ENCODE assay signal across 12 mouse cellular contexts in genomic region chr3:55661678-55662445, GRCm38 (mm10).
DNase-seq lines count a peak whose midpoint lies in the region; ATAC-seq and TF ChIP-seq lines count a peak whose summit lies in the region.
"Had no signal": no experiment of that assay in that cellular context is flagged by ENCODE, and none has a peak within 500 bp of the region (broad histone marks: within the 10 kb centered on the region; RNA-seq: fewer than 3 reads in every experiment).

No protein-coding gene starts in this region.

- TF ChIP-seq CTCF in stomach, postnatal 0 days (IDR thresholded peaks at IDR 0.05; ENCODE audit: low read depth) = no peak

- 59% methylated on average over 9 of the region's 9 CpGs for WGBS in embryonic facial prominence, embryonic 11.5 days
- WGBS in stomach, postnatal 0 days = 37% methylated on average over 9 of the region's 9 CpGs

- no peak overlapping the region for H3K4me2 ChIP-seq in embryonic facial prominence, embryonic 11.5 days (ENCODE audit: low read depth, low read length)
- H3K4me2 ChIP-seq in stomach, postnatal 0 days (replicated peaks; ENCODE audit: low read depth) = no peak overlapping the region

- intact Hi-C loops in gastrocnemius, postnatal 14 days (cut with DNase I; ENCODE audit: low total_unique reads) = no loop called here

- peak; percentile 17 for DNase-seq in gastrocnemius, postnatal 14 days
- no peak for DNase-seq in gastrocnemius, adult 8-10 months (ENCODE audit: low spot score in 2 of 2)
- peak; percentile 9 for DNase-seq in ovary, postnatal 14 days (ENCODE audit: low spot score)
- no peak for DNase-seq in ovary, postnatal 10 days (ENCODE audit: low spot score)
- peak; percentile 55 for DNase-seq in embryonic facial prominence, embryonic 11.5 days (ENCODE audit: low spot score)
- peak; percentile 59 for DNase-seq in stomach, postnatal 0 days (ENCODE audit: low spot score)
- DNase-seq: adrenal gland, adult 8-10 months; cerebellum, adult 8-10 months; heart, adult 11 months had no signal

- H3K9ac ChIP-seq in embryonic facial prominence, embryonic 11.5 days (replicated peaks; ENCODE audit: low read length) = no peak overlapping the region
- no peak overlapping the region for H3K9ac ChIP-seq in stomach, postnatal 0 days (ENCODE audit: low read length)

- ATAC-seq in embryonic facial prominence, embryonic 11.5 days (replicated peaks; ENCODE audit: insufficient number of reproducible peaks, low FRiP score, low TSS enrichment, low read depth) = no peak
- no peak for ATAC-seq in stomach, postnatal 0 days (ENCODE audit: low FRiP score, low TSS enrichment)
- no peak for ATAC-seq in inflammation-experienced regulatory T-cells, adult 6 months

- no peaks in the 10 kb centered on the region for H3K9me3 ChIP-seq in embryonic facial prominence, embryonic 11.5 days (replicated peaks; ENCODE audit: control insufficient read depth, low read length)
- no peaks in the 10 kb centered on the region for H3K9me3 ChIP-seq in stomach, postnatal 0 days (ENCODE audit: control insufficient read depth, low read length)
- H3K9me3 ChIP-seq: hindbrain, embryonic 10.5 days had no signal

- no peaks in the 10 kb centered on the region for H3K27me3 ChIP-seq in embryonic facial prominence, embryonic 11.5 days (ENCODE audit: control insufficient read depth, insufficient read depth, low read length)
- H3K27me3 ChIP-seq in stomach, postnatal 0 days (ENCODE audit: control insufficient read depth, insufficient read depth, low read length) = no peaks in the 10 kb centered on the region

- TF ChIP-seq EP300 in stomach, postnatal 0 days (optimal IDR thresholded peaks at IDR 0.05) = no peak

- H3K4me1 ChIP-seq in embryonic facial prominence, embryonic 11.5 days (ENCODE audit: control insufficient read depth, insufficient read depth, low read length) = no peaks in the 10 kb centered on the region
- H3K4me1 ChIP-seq in stomach, postnatal 0 days (replicated peaks; ENCODE audit: control insufficient read depth, insufficient read depth) = no peaks in the 10 kb centered on the region

- H3K36me3 ChIP-seq in embryonic facial prominence, embryonic 11.5 days (replicated peaks; ENCODE audit: control insufficient read depth, insufficient read depth, low read depth, low read length) = no peaks in the 10 kb centered on the region
- H3K36me3 ChIP-seq in stomach, postnatal 0 days (ENCODE audit: control insufficient read depth, insufficient read depth, low read length) = no peaks in the 10 kb centered on the region
- H3K36me3 ChIP-seq: G1E; hindbrain, embryonic 10.5 days had no signal

- no peak overlapping the region for H3K27ac ChIP-seq in embryonic facial prominence, embryonic 11.5 days (replicated peaks; ENCODE audit: low read depth, low read length)
- no peak overlapping the region for H3K27ac ChIP-seq in stomach, postnatal 0 days (replicated peaks)
- H3K27ac ChIP-seq: hindbrain, embryonic 10.5 days had no signal

- H3K4me3 ChIP-seq in embryonic facial prominence, embryonic 11.5 days (ENCODE audit: low read depth, low read length) = no peak overlapping the region
- H3K4me3 ChIP-seq in stomach, postnatal 0 days (ENCODE audit: low read depth, low read length) = no peak overlapping the region
- H3K4me3 ChIP-seq: hindbrain, embryonic 10.5 days had no signal

Comparison
In these comparisons a context has a peak if more than half of its experiments do, and no peak if none do; other contexts are left out.
1. DNase-seq: peak in gastrocnemius, postnatal 14 days (single experiment), ovary, postnatal 14 days (single experiment), embryonic facial prominence, embryonic 11.5 days (single experiment) and stomach, postnatal 0 days (single experiment); none in gastrocnemius, adult 8-10 months (0 of 2) and ovary, postnatal 10 days (single experiment).